Mouse (Mus musculus) stomach, embryonic 15.5 days (tissue): ENCODE results near the gene Col5a1. TPM values are rescaled to one million over a fixed set of nuclear protein-coding genes. Genes with fewer than 3 reads are reported as not detected.

Experiments
- ATAC-seq: fragments of 200-750 bp; cut with Nextera tagmentation; 2 replicates; pipeline ENCODE4 v1.8.0; 2017; ENCODE audit warnings: low read depth, moderate number of reproducible peaks, moderate TSS enrichment; ENCODE audit not compliant: insufficient read depth, low FRiP score
- H3K27ac ChIP-seq: fragments of 300-500 bp; sonication (generic); 2 replicates; pipeline ENCODE4 v1.5.1; 2015; ENCODE audit warnings: mild to moderate bottlenecking, inconsistent platforms
- H3K27me3 ChIP-seq: fragments of 300-500 bp; sonication (generic); replicated peaks from 2 replicates; pipeline ENCODE4 v1.6.1; 2015; ENCODE audit warnings: inconsistent platforms
- H3K36me3 ChIP-seq: fragments of 300-500 bp; sonication (generic); 2 replicates; pipeline ENCODE4 v1.6.1; 2015; ENCODE audit warnings: inconsistent platforms
- H3K4me1 ChIP-seq: fragments of 300-500 bp; sonication (generic); 2 replicates; pipeline ENCODE4 v1.6.1; 2015; ENCODE audit warnings: inconsistent platforms
- H3K4me2 ChIP-seq: fragments of 300-500 bp; sonication (generic); 2 replicates; pipeline ENCODE4 v1.6.1; 2015; ENCODE audit warnings: mild to moderate bottlenecking, inconsistent platforms
- H3K4me3 ChIP-seq: fragments of 300-500 bp; sonication (generic); replicated peaks from 2 replicates; pipeline ENCODE4 v1.5.1; 2015; ENCODE audit warnings: inconsistent platforms
- H3K9ac ChIP-seq: fragments of 300-500 bp; sonication (generic); 2 replicates; pipeline ENCODE4 v1.6.1; 2015; ENCODE audit warnings: inconsistent platforms
- H3K9me3 ChIP-seq: fragments of 300-500 bp; sonication (generic); 2 replicates; pipeline ENCODE4 v1.6.1; 2016; ENCODE audit warnings: inconsistent platforms
- WGBS: fragments of 180-500 bp; shearing (Covaris S2); methylation state at CpG from one replicate; pipeline ENCODE4 v1.1.7; 2015; 5-methylcytosine and 5-hydroxymethylcytosine counted together
- polyA plus RNA-seq: library from polyadenylated mRNA; unstranded; fragments of >200 nt; fragmentation: Nextera tagmentation; extraction: Ambion mirVana; gene quantifications from 2 replicates; pipeline ENCODE4 v1.2.1, GENCODE M21; 2015

Gene Col5a1
- polyA plus RNA-seq, 1 experiment from 2014 or later, result 136 TPM

GRCm38 (mm10) chr2:27981621-27982535, 95.7 kb downstream of the Col5a1 start:
- Histone ChIP-seq H3K4me2 (no peak overlapping the region), H3K4me3 (no peak overlapping the region), H3K36me3 (peaks cover 25% of the 10 kb centered on the region), H3K27me3 (no peaks in the 10 kb centered on the region), H3K9ac (no peak overlapping the region), H3K4me1 (peaks cover 15% of the 10 kb centered on the region; the same call in 1 of the 2 replicates), H3K27ac (peak overlapping the region; percentile 22; the same call in 1 of the 2 replicates), H3K9me3 (no peaks in the 10 kb centered on the region)
- ATAC-seq, result peak; percentile 82; the same call in 1 of the 2 replicates
- WGBS, result 42% methylated on average over 14 of the region's 14 CpGs

- H3K36me3 ChIP-seq, result peaks cover 27% of the 10 kb centered on the region; the same call in 1 of the 2 replicates
- peaks cover 15% of the 10 kb centered on the region; the same call in 1 of the 2 replicates for H3K4me1 ChIP-seq
- no peak for ATAC-seq
Observed at GRCm38 (mm10) chr2:27983093-27983492, 96.9 kb downstream of the Col5a1 start.

GRCm38 (mm10) chr2:27983884-27984283, 97.7 kb downstream of the Col5a1 start:
- no peak overlapping the region for H3K9ac ChIP-seq
- peaks cover 27% of the 10 kb centered on the region; the same call in 1 of the 2 replicates for H3K36me3 ChIP-seq
- no peak for ATAC-seq
- no peaks in the 10 kb centered on the region for H3K9me3 ChIP-seq
- H3K27me3 ChIP-seq, result no peaks in the 10 kb centered on the region
- H3K4me1 ChIP-seq, result peaks cover 15% of the 10 kb centered on the region; the same call in 1 of the 2 replicates
- H3K27ac ChIP-seq, result no peak overlapping the region
- WGBS, result 60% methylated on average over 3 of the region's 3 CpGs
- H3K4me2 ChIP-seq, result no peak overlapping the region
- no peak overlapping the region for H3K4me3 ChIP-seq

More at GRCm38 (mm10) chr2:27983093-27983492, 96.9 kb downstream of the Col5a1 start:
- H3K9ac ChIP-seq, result no peak overlapping the region
- no peak overlapping the region for H3K4me2 ChIP-seq
- H3K27me3 ChIP-seq, result no peaks in the 10 kb centered on the region
- no peaks in the 10 kb centered on the region for H3K9me3 ChIP-seq
- 0 out of 2 replicates have a peak overlapping the region, but pooled peaks have one; percentile 4 for H3K27ac ChIP-seq
- no peak overlapping the region for H3K4me3 ChIP-seq

- Histone ChIP-seq H3K4me1 (0 out of 2 replicates have a peak, but pooled peaks cover 6% of the 10 kb centered on the region), H3K9me3 (no peaks in the 10 kb centered on the region), H3K4me3 (no peak overlapping the region), H3K4me2 (no peak overlapping the region), H3K27ac (no peak overlapping the region), H3K9ac (no peak overlapping the region), H3K27me3 (no peaks in the 10 kb centered on the region), H3K36me3 (peaks cover 31% of the 10 kb centered on the region; the same call in 1 of the 2 replicates)
- 91% methylated on average over 4 of the region's 4 CpGs for WGBS
- ATAC-seq, result no peak
Observed at GRCm38 (mm10) chr2:27986751-27987150, 100.5 kb downstream of the Col5a1 start.

GRCm38 (mm10) chr2:27990430-27991211, 104.4 kb downstream of the Col5a1 start:
- Histone ChIP-seq H3K36me3 (peaks cover 31% of the 10 kb centered on the region; the same call in 1 of the 2 replicates), H3K9me3 (no peaks in the 10 kb centered on the region), H3K4me3 (no peak overlapping the region), H3K4me1 (no peaks in the 10 kb centered on the region), H3K9ac (no peak overlapping the region), H3K27ac (no peak overlapping the region), H3K4me2 (no peak overlapping the region), H3K27me3 (no peaks in the 10 kb centered on the region)
- 82% methylated on average over 13 of the region's 13 CpGs for WGBS
- ATAC-seq, result no peak

GRCm38 (mm10) chr2:27993416-27993815, 107.2 kb downstream of the Col5a1 start:
- Histone ChIP-seq H3K4me2 (no peak overlapping the region), H3K36me3 (peaks cover 17% of the 10 kb centered on the region; the same call in 1 of the 2 replicates), H3K27ac (no peak overlapping the region), H3K4me1 (no peaks in the 10 kb centered on the region), H3K4me3 (no peak overlapping the region), H3K9ac (no peak overlapping the region), H3K9me3 (no peaks in the 10 kb centered on the region), H3K27me3 (no peaks in the 10 kb centered on the region)
- ATAC-seq, result peak; percentile 33; the same call in 1 of the 2 replicates
- 72% methylated on average over 5 of the region's 5 CpGs for WGBS

- ATAC-seq, result no peak; the same call in 1 of the 2 replicates
Observed at GRCm38 (mm10) chr2:27999996-28000583, 113.9 kb downstream of the Col5a1 start.

GRCm38 (mm10) chr2:28000660-28001059, 114.4 kb downstream of the Col5a1 start:
- H3K9ac ChIP-seq, result no peak overlapping the region
- no peaks in the 10 kb centered on the region for H3K27me3 ChIP-seq
- no peak overlapping the region for H3K4me3 ChIP-seq
- no peak overlapping the region for H3K27ac ChIP-seq
- 75% methylated on average over 3 of the region's 3 CpGs for WGBS
- H3K36me3 ChIP-seq, result peaks cover 23% of the 10 kb centered on the region
- H3K4me2 ChIP-seq, result no peak overlapping the region
- ATAC-seq, result no peak
- no peaks in the 10 kb centered on the region for H3K4me1 ChIP-seq
- H3K9me3 ChIP-seq, result no peaks in the 10 kb centered on the region

More at GRCm38 (mm10) chr2:27999996-28000583, 113.9 kb downstream of the Col5a1 start:
- no peaks in the 10 kb centered on the region for H3K4me1 ChIP-seq
- H3K4me3 ChIP-seq, result no peak overlapping the region
- no peaks in the 10 kb centered on the region for H3K9me3 ChIP-seq
- 83% methylated on average over 9 of the region's 9 CpGs for WGBS
- peaks cover 22% of the 10 kb centered on the region for H3K36me3 ChIP-seq
- no peak overlapping the region for H3K9ac ChIP-seq
- no peak overlapping the region for H3K27ac ChIP-seq
- H3K27me3 ChIP-seq, result no peaks in the 10 kb centered on the region
- no peak overlapping the region for H3K4me2 ChIP-seq

- no peak for ATAC-seq
- no peak overlapping the region for H3K9ac ChIP-seq
- no peaks in the 10 kb centered on the region for H3K4me1 ChIP-seq
- H3K36me3 ChIP-seq, result peaks cover 26% of the 10 kb centered on the region
- H3K27me3 ChIP-seq, result no peaks in the 10 kb centered on the region
- H3K4me2 ChIP-seq, result no peak overlapping the region
- WGBS, result 87% methylated on average over 11 of the region's 11 CpGs
- no peak overlapping the region for H3K27ac ChIP-seq
- H3K9me3 ChIP-seq, result no peaks in the 10 kb centered on the region
- H3K4me3 ChIP-seq, result no peak overlapping the region
Observed at GRCm38 (mm10) chr2:28001206-28001605, 115.0 kb downstream of the Col5a1 start.

GRCm38 (mm10) chr2:28005187-28005586, 119.0 kb downstream of the Col5a1 start:
- H3K4me2 ChIP-seq, result no peak overlapping the region
- no peaks in the 10 kb centered on the region for H3K9me3 ChIP-seq
- H3K36me3 ChIP-seq, result peaks cover 44% of the 10 kb centered on the region
- H3K27ac ChIP-seq, result no peak overlapping the region
- H3K4me1 ChIP-seq, result peaks cover 6% of the 10 kb centered on the region; the same call in 1 of the 2 replicates
- no peaks in the 10 kb centered on the region for H3K27me3 ChIP-seq
- WGBS, result 72% methylated on average over 4 of the region's 4 CpGs
- peak; percentile 94 for ATAC-seq
- no peak overlapping the region for H3K9ac ChIP-seq
- H3K4me3 ChIP-seq, result no peak overlapping the region

- Histone ChIP-seq H3K9ac (no peak overlapping the region), H3K4me3 (no peak overlapping the region), H3K36me3 (peaks cover 41% of the 10 kb centered on the region), H3K9me3 (no peaks in the 10 kb centered on the region), H3K4me2 (no peak overlapping the region), H3K27ac (no peak overlapping the region), H3K4me1 (peaks cover 6% of the 10 kb centered on the region; the same call in 1 of the 2 replicates), H3K27me3 (no peaks in the 10 kb centered on the region)
- ATAC-seq, result no peak
- WGBS, result 49% methylated on average over 4 of the region's 4 CpGs
Observed at GRCm38 (mm10) chr2:28008261-28008660, 122.0 kb downstream of the Col5a1 start.
